Mouse (Mus musculus) myocyte (in vitro differentiated cells): ENCODE measurements at regions not wholly inside any gene's neighbourhood (a gene's known extent, or its start where the extent isn't known, plus 50 kb on each side); places are given as distances from the start of the nearest gene placed in this dataset.

Experiments used
- CEBPB ChIP-seq: IDR thresholded peaks from 2 replicates; pipeline ENCODE4 v1.6.1; 2011; ENCODE audit warnings: mild to moderate bottlenecking, moderate library complexity; ENCODE audit not compliant: poor library complexity, insufficient read depth, severe bottlenecking
- E2F4 ChIP-seq: IDR thresholded peaks from one replicate; pipeline ENCODE4 v1.6.1; 2011; ENCODE audit warnings: mild to moderate bottlenecking, control low read depth, moderate library complexity; ENCODE audit not compliant: insufficient read depth
- MAX ChIP-seq: IDR thresholded peaks from one replicate; pipeline ENCODE4 v1.6.1; 2011; ENCODE audit warnings: low read depth, mild to moderate bottlenecking, control low read depth
- MYOD1 ChIP-seq, 3 experiments: IDR thresholded peaks; one replicate each; pipeline ENCODE4 v1.6.1; 2011; ENCODE audit warnings: control low read depth in 2 of 3, low read depth in 2 of 3, mild to moderate bottlenecking in 2 of 3, moderate library complexity in 1 of 3; ENCODE audit not compliant: insufficient read length in 2 of 3, control insufficient read depth in 1 of 3
- MYOG ChIP-seq, 3 experiments: IDR thresholded peaks; one replicate each; pipeline ENCODE4 v1.6.1; 2011; ENCODE audit warnings: control low read depth in 2 of 3, low read depth in 2 of 3, mild to moderate bottlenecking in 2 of 3; ENCODE audit not compliant: insufficient read length in 2 of 3, control insufficient read depth in 1 of 3, insufficient read depth in 1 of 3
- POLR2A ChIP-seq: IDR thresholded peaks from one replicate; pipeline ENCODE4 v1.6.1; 2011; ENCODE audit warnings: low read depth, mild to moderate bottlenecking, control low read depth, moderate library complexity; ENCODE audit not compliant: insufficient read length
- POLR2AphosphoS2 ChIP-seq: IDR thresholded peaks from one replicate; pipeline ENCODE4 v1.6.1; 2011; ENCODE audit warnings: low read depth, control low read depth; ENCODE audit not compliant: insufficient read length
- REST ChIP-seq: IDR thresholded peaks from one replicate; pipeline ENCODE4 v1.6.1; 2011; ENCODE audit warnings: mild to moderate bottlenecking, control low read depth, moderate library complexity; ENCODE audit not compliant: insufficient read depth, insufficient read length
- SRF ChIP-seq: IDR thresholded peaks from one replicate; pipeline ENCODE4 v1.6.1; 2011; ENCODE audit warnings: low read depth; ENCODE audit not compliant: control insufficient read depth, insufficient read length
- TCF12 ChIP-seq: IDR thresholded peaks from one replicate; pipeline ENCODE4 v1.6.1; 2011; ENCODE audit warnings: mild to moderate bottlenecking, control low read depth; ENCODE audit not compliant: poor library complexity, insufficient read depth, severe bottlenecking
- TCF3 ChIP-seq: IDR thresholded peaks from one replicate; pipeline ENCODE4 v1.6.1; 2011; ENCODE audit warnings: low read depth, control low read depth; ENCODE audit not compliant: insufficient read length
- USF1 ChIP-seq: IDR thresholded peaks from one replicate; pipeline ENCODE4 v1.6.1; 2011; ENCODE audit warnings: low read depth, mild to moderate bottlenecking, control low read depth, moderate library complexity

- TF ChIP-seq MAX (no peak), POLR2A (no peak), MYOG (IDR thresholded peaks at IDR 0.05; ENCODE audit: control insufficient read depth in 1 of 3, insufficient read depth in 1 of 3, insufficient read length in 2 of 3, low read depth in 2 of 3) (no peak), USF1 (no peak), TCF12 (no peak), SRF (no peak), POLR2AphosphoS2 (no peak), E2F4 (no peak), CEBPB (no peak), MYOD1 (IDR thresholded peaks at IDR 0.05; ENCODE audit: control insufficient read depth in 1 of 3, insufficient read length in 2 of 3, low read depth in 2 of 3) (no peak), TCF3 (no peak), REST (no peak)
Measured at GRCm38 (mm10) chr4:17667267-17667850, 1937.9 kb upstream of the Gm12353 start.
